Mouse (Mus musculus): ENCODE results near the gene Cog7. TPM values are rescaled to one million over a fixed set of nuclear protein-coding genes. Genes with fewer than 3 reads are reported as not detected.

Cog7 gene
- polyA plus RNA-seq, 1 experiment from 2014 or later = 22.0 TPM

DNA sequence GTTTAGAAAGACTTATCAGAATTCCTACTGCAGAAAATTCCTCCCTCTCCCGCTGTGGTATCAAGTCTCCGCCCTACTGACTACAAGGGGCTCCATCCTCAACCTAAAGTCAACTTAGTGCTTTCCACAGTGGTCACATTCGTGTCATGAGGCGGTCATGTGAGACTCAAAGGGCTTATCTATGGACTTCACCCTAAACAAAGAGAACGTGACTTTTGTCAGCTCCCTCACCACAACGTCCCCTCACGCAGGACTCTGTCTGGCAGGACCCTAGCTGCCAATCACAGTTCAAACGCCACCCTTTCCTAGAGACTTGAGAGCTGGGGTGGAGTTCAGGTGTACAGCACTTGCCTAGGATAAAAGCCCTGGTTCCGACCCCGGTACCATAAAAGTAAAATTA is 31.4 kb upstream of the Cog7 start:
- no peaks in the 10 kb centered on the region; the same call in 1 of the 2 replicates for H3K36me3 ChIP-seq (ENCODE audit: control insufficient read depth, insufficient read depth, low read length)

DNA sequence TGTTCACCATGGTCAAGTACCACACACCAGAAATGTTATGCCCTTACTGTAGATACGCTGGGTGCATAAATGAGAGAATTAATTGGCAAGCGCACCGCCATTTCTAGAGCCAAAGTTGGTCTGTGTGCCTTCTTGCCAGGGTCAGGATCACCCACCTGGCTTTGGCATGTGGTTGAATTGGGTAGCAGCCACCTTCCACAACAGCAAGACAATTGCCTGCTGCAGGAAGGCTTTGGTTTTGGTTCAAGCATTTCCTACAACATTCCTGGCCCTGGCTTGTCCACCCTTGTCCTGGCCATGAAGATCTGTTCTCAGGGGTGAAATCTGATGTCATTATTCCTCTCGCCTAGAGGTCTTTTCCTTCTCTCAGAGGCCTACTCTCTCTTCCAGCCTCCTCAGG is 30.9 kb upstream of the Cog7 start:
- Histone ChIP-seq H3K4me1 (replicated peaks; ENCODE audit: control insufficient read depth, insufficient read depth, low read length) (peaks cover 3% of the 10 kb centered on the region; the same call in 1 of the 2 replicates), H3K4me2 (ENCODE audit: low read depth, low read length, severe bottlenecking) (no peak overlapping the region), H3K9ac (ENCODE audit: low read length) (no peak overlapping the region), H3K36me3 (ENCODE audit: control insufficient read depth, insufficient read depth, low read length) (no peaks in the 10 kb centered on the region; the same call in 1 of the 2 replicates), H3K9me3 (ENCODE audit: control insufficient read depth, low read length) (no peaks in the 10 kb centered on the region), H3K27ac (ENCODE audit: low read depth, low read length) (no peak overlapping the region), H3K4me3 (ENCODE audit: low read depth, low read length) (no peak overlapping the region), H3K27me3 (ENCODE audit: control insufficient read depth, insufficient read depth, low read length) (no peaks in the 10 kb centered on the region)
- WGBS = 98% methylated on average over 4 of the region's 4 CpGs
- no peak for ATAC-seq (replicated peaks; ENCODE audit: low FRiP score)
- no peak for DNase-seq (ENCODE audit: low spot score)

More for the DNA sequence above, 31.4 kb upstream of the Cog7 start:
- H3K4me2 ChIP-seq (ENCODE audit: low read depth, low read length, severe bottlenecking) = no peak overlapping the region
- no peaks in the 10 kb centered on the region for H3K27me3 ChIP-seq (ENCODE audit: control insufficient read depth, insufficient read depth, low read length)
- no peak overlapping the region for H3K9ac ChIP-seq (ENCODE audit: low read length)
- H3K4me3 ChIP-seq (ENCODE audit: low read depth, low read length) = no peak overlapping the region
- no peak for DNase-seq (ENCODE audit: low spot score)
- no peak for ATAC-seq (replicated peaks; ENCODE audit: low FRiP score)
- no peaks in the 10 kb centered on the region for H3K9me3 ChIP-seq (ENCODE audit: control insufficient read depth, low read length)
- peaks cover 3% of the 10 kb centered on the region; the same call in 1 of the 2 replicates for H3K4me1 ChIP-seq (replicated peaks; ENCODE audit: control insufficient read depth, insufficient read depth, low read length)
- WGBS = 88% methylated on average over 10 of the region's 10 CpGs
- no peak overlapping the region for H3K27ac ChIP-seq (ENCODE audit: low read depth, low read length)

DNA sequence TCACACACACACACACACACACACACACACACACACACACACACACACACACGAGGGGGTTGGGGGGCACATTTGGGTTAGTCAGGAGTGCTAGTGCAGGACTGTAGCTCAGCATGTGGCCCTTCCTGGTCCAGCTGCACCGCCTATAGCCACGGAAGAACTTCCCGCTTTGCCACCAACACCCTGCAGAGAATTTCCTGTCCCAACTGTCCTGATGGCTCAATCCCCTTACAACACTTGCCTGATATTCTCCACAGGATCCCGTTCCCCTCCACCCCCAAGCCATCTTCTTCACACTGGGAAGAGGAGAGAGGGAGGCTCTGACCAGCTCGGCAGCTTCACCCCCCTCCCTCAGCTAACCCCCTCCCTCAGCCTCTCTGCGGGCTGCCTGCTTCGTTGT is 18.9 kb upstream of the Cog7 start:
- DNase-seq (ENCODE audit: low spot score) = no peak
- no peaks in the 10 kb centered on the region for H3K9me3 ChIP-seq (ENCODE audit: control insufficient read depth, low read length)
- no peak overlapping the region for H3K4me3 ChIP-seq (ENCODE audit: low read depth, low read length)
- H3K27ac ChIP-seq (ENCODE audit: low read depth, low read length) = no peak overlapping the region
- H3K4me1 ChIP-seq (replicated peaks; ENCODE audit: control insufficient read depth, insufficient read depth, low read length) = no peaks in the 10 kb centered on the region
- 78% methylated on average over 8 of the region's 8 CpGs for WGBS
- H3K36me3 ChIP-seq (ENCODE audit: control insufficient read depth, insufficient read depth, low read length) = peaks cover 16% of the 10 kb centered on the region; the same call in 1 of the 2 replicates
- no peak overlapping the region for H3K4me2 ChIP-seq (ENCODE audit: low read depth, low read length, severe bottlenecking)
- no peak for ATAC-seq (replicated peaks; ENCODE audit: low FRiP score)
- no peak overlapping the region for H3K9ac ChIP-seq (ENCODE audit: low read length)
- H3K27me3 ChIP-seq (ENCODE audit: control insufficient read depth, insufficient read depth, low read length) = no peaks in the 10 kb centered on the region

DNA sequence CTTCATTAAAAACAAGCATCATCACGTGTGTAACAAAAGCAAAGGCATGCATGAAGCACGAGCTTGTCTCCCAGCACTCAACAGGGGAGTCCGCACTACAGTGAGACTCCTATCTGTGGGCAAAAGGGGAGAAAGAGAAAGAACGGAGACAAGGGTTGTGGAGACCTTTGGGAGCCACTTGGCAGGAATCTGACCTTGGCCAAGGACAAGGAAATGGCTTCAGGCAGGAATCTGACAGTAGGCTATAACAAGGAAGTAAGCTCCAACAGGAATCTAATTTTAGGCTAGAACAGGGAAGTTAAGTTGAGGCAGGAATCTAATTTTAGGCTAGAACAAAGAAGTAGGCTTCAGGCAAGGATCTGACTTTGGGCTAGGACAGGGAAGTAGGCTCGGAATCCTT is 14.4 kb upstream of the Cog7 start:
- no peak for DNase-seq (ENCODE audit: low spot score)
- ATAC-seq (replicated peaks; ENCODE audit: low FRiP score) = no peak
- Histone ChIP-seq H3K27ac (ENCODE audit: low read depth, low read length) (no peak overlapping the region), H3K4me2 (ENCODE audit: low read depth, low read length, severe bottlenecking) (no peak overlapping the region), H3K9me3 (ENCODE audit: control insufficient read depth, low read length) (no peaks in the 10 kb centered on the region), H3K4me1 (replicated peaks; ENCODE audit: control insufficient read depth, insufficient read depth, low read length) (no peaks in the 10 kb centered on the region), H3K4me3 (ENCODE audit: low read depth, low read length) (no peak overlapping the region), H3K27me3 (ENCODE audit: control insufficient read depth, insufficient read depth, low read length) (no peaks in the 10 kb centered on the region), H3K9ac (ENCODE audit: low read length) (no peak overlapping the region), H3K36me3 (ENCODE audit: control insufficient read depth, insufficient read depth, low read length) (peaks cover 8% of the 10 kb centered on the region; the same call in 1 of the 2 replicates)
- 90% methylated on average over 5 of the region's 5 CpGs for WGBS

DNA sequence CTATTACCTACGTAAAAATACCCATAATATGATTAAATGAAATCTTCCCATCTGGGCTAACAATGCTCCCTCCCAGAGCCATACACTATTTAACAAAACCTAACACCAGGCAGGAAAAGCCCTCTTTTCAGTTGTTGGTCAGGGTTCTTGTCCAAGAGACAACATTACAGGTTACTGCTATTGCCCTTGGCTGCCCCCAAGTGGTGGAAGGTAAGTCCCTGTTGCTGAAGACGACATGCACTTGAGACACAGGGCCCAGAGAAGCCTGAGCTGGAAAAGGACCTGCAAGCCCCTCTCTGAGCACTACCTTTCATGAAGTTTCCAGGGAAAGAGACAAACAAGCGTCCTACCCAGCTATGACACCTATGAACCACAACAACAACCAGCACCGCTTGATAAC is 6.5 kb downstream of the Cog7 start:
- ATAC-seq (replicated peaks; ENCODE audit: low FRiP score) = no peak

DNA sequence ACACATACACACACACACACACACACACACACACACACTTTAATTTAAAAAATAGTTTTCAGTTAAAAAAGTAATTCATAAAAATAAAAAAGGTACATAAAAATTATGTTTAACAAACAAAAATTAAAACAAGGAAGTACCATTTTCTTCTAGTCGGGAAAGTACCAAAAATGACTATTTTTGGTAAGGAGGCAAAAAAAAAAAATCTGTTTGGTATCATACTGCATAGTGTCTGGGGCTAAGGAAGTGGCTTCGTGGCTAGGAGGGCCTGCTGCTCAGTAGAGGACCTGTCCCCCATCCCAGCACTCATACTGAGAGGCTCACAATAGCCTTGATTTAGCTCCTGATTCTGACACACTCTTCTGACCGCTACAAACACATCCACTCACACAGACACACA is 9.8 kb downstream of the Cog7 start:
- ATAC-seq (replicated peaks; ENCODE audit: low FRiP score) = no peak
- WGBS = 89% methylated on average over 3 of the region's 3 CpGs

More for the DNA sequence above, 6.5 kb downstream of the Cog7 start:
- no peaks in the 10 kb centered on the region for H3K4me1 ChIP-seq (replicated peaks; ENCODE audit: control insufficient read depth, insufficient read depth, low read length)
- no peak overlapping the region for H3K9ac ChIP-seq (ENCODE audit: low read length)
- no peaks in the 10 kb centered on the region for H3K27me3 ChIP-seq (ENCODE audit: control insufficient read depth, insufficient read depth, low read length)
- H3K4me3 ChIP-seq (ENCODE audit: low read depth, low read length) = no peak overlapping the region
- H3K36me3 ChIP-seq (ENCODE audit: control insufficient read depth, insufficient read depth, low read length) = no peaks in the 10 kb centered on the region
- WGBS = 58% methylated on average over 4 of the region's 4 CpGs
- peak; percentile 70 for DNase-seq (ENCODE audit: low spot score)
- no peak overlapping the region for H3K27ac ChIP-seq (ENCODE audit: low read depth, low read length)
- no peak overlapping the region for H3K4me2 ChIP-seq (ENCODE audit: low read depth, low read length, severe bottlenecking)
- H3K9me3 ChIP-seq (ENCODE audit: control insufficient read depth, low read length) = no peaks in the 10 kb centered on the region

DNA sequence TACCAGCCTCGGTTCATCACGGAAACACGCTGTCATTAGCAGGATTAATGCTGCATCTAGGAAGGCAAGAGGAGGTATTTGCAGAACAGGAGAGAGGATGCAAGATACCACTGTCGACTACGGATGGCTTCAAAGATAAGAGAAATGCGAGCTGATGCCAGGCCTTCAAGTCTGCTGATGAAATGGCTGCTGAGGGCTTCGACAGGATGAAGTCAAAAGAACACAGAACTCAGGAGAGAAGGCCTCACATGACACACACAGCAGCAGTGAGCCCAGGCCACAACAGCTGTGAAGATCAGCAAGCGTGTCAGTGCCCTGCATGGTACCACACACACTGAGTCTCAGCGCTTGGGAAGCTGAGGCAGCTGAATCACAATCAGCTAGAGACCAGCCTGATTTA is 11.3 kb downstream of the Cog7 start:
- Histone ChIP-seq H3K4me3 (ENCODE audit: low read depth, low read length) (no peak overlapping the region), H3K36me3 (ENCODE audit: control insufficient read depth, insufficient read depth, low read length) (no peaks in the 10 kb centered on the region), H3K27ac (ENCODE audit: low read depth, low read length) (no peak overlapping the region), H3K9ac (ENCODE audit: low read length) (no peak overlapping the region), H3K4me1 (replicated peaks; ENCODE audit: control insufficient read depth, insufficient read depth, low read length) (no peaks in the 10 kb centered on the region), H3K27me3 (ENCODE audit: control insufficient read depth, insufficient read depth, low read length) (no peaks in the 10 kb centered on the region), H3K9me3 (ENCODE audit: control insufficient read depth, low read length) (no peaks in the 10 kb centered on the region), H3K4me2 (ENCODE audit: low read depth, low read length, severe bottlenecking) (no peak overlapping the region)
- 88% methylated on average over 9 of the region's 9 CpGs for WGBS
- DNase-seq (ENCODE audit: low spot score) (no peak), ATAC-seq (replicated peaks; ENCODE audit: low FRiP score) (no peak)

More for the DNA sequence above, 9.8 kb downstream of the Cog7 start:
- DNase-seq (ENCODE audit: low spot score) = no peak
- no peaks in the 10 kb centered on the region for H3K9me3 ChIP-seq (ENCODE audit: control insufficient read depth, low read length)
- H3K27me3 ChIP-seq (ENCODE audit: control insufficient read depth, insufficient read depth, low read length) = no peaks in the 10 kb centered on the region
- H3K4me1 ChIP-seq (replicated peaks; ENCODE audit: control insufficient read depth, insufficient read depth, low read length) = no peaks in the 10 kb centered on the region
- no peak overlapping the region for H3K4me3 ChIP-seq (ENCODE audit: low read depth, low read length)
- no peaks in the 10 kb centered on the region for H3K36me3 ChIP-seq (ENCODE audit: control insufficient read depth, insufficient read depth, low read length)
- no peak overlapping the region for H3K9ac ChIP-seq (ENCODE audit: low read length)
- no peak overlapping the region for H3K4me2 ChIP-seq (ENCODE audit: low read depth, low read length, severe bottlenecking)
- no peak overlapping the region for H3K27ac ChIP-seq (ENCODE audit: low read depth, low read length)

DNA sequence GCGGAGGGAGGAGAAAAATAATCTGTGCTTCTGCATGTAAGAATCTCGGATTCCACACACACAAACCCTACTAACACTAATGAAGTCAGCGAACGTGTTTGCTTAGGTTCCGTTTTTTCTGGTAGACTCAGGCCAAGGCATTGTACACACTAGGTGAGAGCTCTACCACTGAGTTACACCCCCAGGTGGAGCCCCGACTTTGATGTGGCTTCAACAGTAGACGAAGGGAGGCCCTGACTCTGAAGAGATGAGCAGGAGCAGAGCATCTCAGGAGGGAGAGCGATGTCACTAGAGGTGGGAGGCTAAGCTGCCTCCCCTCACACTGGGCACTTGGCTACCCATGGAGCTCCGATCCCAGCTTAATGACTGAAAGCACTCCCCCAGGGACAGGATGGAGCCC is 12.7 kb downstream of the Cog7 start:
- Histone ChIP-seq H3K4me2 (ENCODE audit: low read depth, low read length, severe bottlenecking) (no peak overlapping the region), H3K9ac (ENCODE audit: low read length) (no peak overlapping the region), H3K36me3 (ENCODE audit: control insufficient read depth, insufficient read depth, low read length) (no peaks in the 10 kb centered on the region), H3K9me3 (ENCODE audit: control insufficient read depth, low read length) (no peaks in the 10 kb centered on the region), H3K4me1 (replicated peaks; ENCODE audit: control insufficient read depth, insufficient read depth, low read length) (no peaks in the 10 kb centered on the region), H3K27ac (ENCODE audit: low read depth, low read length) (no peak overlapping the region), H3K4me3 (ENCODE audit: low read depth, low read length) (no peak overlapping the region), H3K27me3 (ENCODE audit: control insufficient read depth, insufficient read depth, low read length) (no peaks in the 10 kb centered on the region)
- ATAC-seq (replicated peaks; ENCODE audit: low FRiP score) (no peak), DNase-seq (ENCODE audit: low spot score) (no peak)
- 90% methylated on average over 9 of the region's 9 CpGs for WGBS

DNA sequence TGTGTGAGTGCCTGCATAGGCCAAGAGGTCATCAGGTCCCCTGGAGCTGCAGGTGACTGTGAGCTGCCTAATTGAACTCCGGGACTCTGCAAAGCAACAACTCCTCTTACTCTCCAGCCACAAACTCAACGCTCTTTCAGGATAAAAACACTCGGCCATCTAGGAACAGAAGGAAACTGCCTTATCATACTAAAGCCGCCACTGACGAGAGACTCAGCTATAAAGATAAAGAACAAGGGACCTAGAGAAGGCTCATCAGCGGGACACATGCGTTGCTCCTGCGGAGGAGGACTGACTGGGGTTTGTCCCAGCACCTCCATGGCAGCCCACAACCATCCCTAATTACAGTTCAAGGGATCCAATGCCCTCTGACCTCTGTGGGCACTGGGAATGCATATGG is 13.3 kb downstream of the Cog7 start:
- H3K9ac ChIP-seq (ENCODE audit: low read length) = no peak overlapping the region
- no peaks in the 10 kb centered on the region for H3K36me3 ChIP-seq (ENCODE audit: control insufficient read depth, insufficient read depth, low read length)
- no peak overlapping the region for H3K27ac ChIP-seq (ENCODE audit: low read depth, low read length)
- no peaks in the 10 kb centered on the region for H3K27me3 ChIP-seq (ENCODE audit: control insufficient read depth, insufficient read depth, low read length)
- 90% methylated on average over 8 of the region's 8 CpGs for WGBS
- ATAC-seq (replicated peaks; ENCODE audit: low FRiP score) (no peak), DNase-seq (ENCODE audit: low spot score) (no peak)
- H3K4me1 ChIP-seq (replicated peaks; ENCODE audit: control insufficient read depth, insufficient read depth, low read length) = no peaks in the 10 kb centered on the region
- no peaks in the 10 kb centered on the region for H3K9me3 ChIP-seq (ENCODE audit: control insufficient read depth, low read length)
- H3K4me3 ChIP-seq (ENCODE audit: low read depth, low read length) = no peak overlapping the region
- no peak overlapping the region for H3K4me2 ChIP-seq (ENCODE audit: low read depth, low read length, severe bottlenecking)

Measured in forebrain, embryonic 11.5 days (tissue).